Mouse (Mus musculus) ES-Bruce4 (cell line): ENCODE measurements around the gene Gm13289. TPM values are rescaled to one million over a fixed set of nuclear protein-coding genes. Genes with fewer than 3 reads are reported as not detected.
"Not testable (repeated sequence)": the region's sequence is repeated elsewhere in the genome, so short reads cannot be mapped to it uniquely, and the experiment has no call there.

Source experiments
- H3K27ac ChIP-seq: 2 replicates; pipeline ENCODE4 v1.5.1; 2012; ENCODE audit warnings: low read length, inconsistent platforms; ENCODE audit not compliant: insufficient read depth
- H3K27me3 ChIP-seq: 2 replicates; pipeline ENCODE4 v1.6.1; 2012; ENCODE audit warnings: mild to moderate bottlenecking, low read length, inconsistent platforms; ENCODE audit not compliant: control insufficient read depth, poor library complexity, insufficient read depth, severe bottlenecking
- H3K36me3 ChIP-seq: 2 replicates; pipeline ENCODE4 v1.6.1; 2012; ENCODE audit warnings: inconsistent platforms, mild to moderate bottlenecking, low read length, moderate library complexity; ENCODE audit not compliant: control insufficient read depth, poor library complexity, insufficient read depth, severe bottlenecking
- H3K4me1 ChIP-seq: one replicate; pipeline ENCODE4 v1.8.1; 2011; ENCODE audit warnings: low read length; ENCODE audit not compliant: control insufficient read depth, insufficient read depth
- H3K4me3 ChIP-seq: 2 replicates; pipeline ENCODE4 v1.5.1; 2011; ENCODE audit warnings: low read depth, mild to moderate bottlenecking, low read length
- H3K9ac ChIP-seq: 2 replicates; pipeline ENCODE4 v1.6.1; 2012; ENCODE audit warnings: low read depth, mild to moderate bottlenecking, inconsistent platforms; ENCODE audit not compliant: poor library complexity, severe bottlenecking
- H3K9me3 ChIP-seq: replicated peaks from 2 replicates; pipeline ENCODE4 v1.6.1; 2012; ENCODE audit warnings: mild to moderate bottlenecking, low read length, inconsistent platforms; ENCODE audit not compliant: control insufficient read depth, poor library complexity, insufficient read depth, severe bottlenecking
- CTCF ChIP-seq: IDR thresholded peaks from one replicate; pipeline ENCODE4 v1.8.1; 2011; ENCODE audit warnings: low read depth, low read length
- polyA plus RNA-seq: library from polyadenylated mRNA; stranded (reverse); fragments of >200 nt; gene quantifications from 2 replicates; pipeline ENCODE4 v1.2.4, GENCODE M21; 2011; ENCODE audit warnings: low read depth; ENCODE audit not compliant: missing spikeins, insufficient read depth, insufficient read length

The Gm13289 gene
- polyA plus RNA-seq, 1 experiment: not detected

DNA sequence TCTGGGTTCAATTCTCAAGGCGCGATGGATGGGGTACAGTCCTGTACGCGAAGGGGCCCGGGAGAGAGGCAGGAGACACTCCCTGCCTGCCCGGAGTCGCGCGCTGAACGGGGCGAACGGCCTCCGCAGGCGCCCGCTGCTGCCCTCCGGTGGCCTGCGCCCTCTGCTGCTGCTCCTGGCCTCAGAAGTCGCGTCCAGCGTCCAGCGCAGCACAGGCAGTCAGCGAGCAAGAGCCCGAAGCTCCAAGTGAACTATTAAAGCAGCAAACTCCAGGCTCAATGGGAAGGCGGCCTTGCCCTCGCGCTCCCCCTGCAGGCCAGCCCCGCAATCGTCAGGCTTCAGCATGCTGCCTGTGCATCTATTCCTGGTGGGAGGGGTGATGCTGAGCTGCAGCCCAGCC is 16.3 kb upstream of the Gm13289 start:
- peak overlapping the region; percentile 28 for H3K4me3 ChIP-seq
- H3K27ac ChIP-seq: not testable (repeated sequence)

DNA sequence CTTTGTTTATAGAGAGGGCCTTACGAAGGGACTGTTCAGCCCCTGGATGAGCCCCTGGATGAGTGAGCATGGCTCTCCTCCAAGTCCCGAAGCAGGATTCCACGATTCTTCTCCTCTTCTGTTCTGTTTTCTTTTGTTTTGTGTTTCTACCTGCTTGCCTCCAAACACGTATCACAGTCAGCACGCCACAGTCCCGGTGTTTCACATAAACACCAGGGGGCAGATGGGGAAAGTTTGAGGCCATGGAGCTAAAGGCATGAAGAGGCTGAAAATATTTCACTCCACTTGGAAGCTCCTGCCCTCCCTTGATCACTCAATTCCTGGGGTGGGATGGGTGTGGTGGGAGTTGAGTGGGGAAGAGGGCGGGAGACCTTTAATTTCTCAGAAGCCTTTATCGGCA is 14.9 kb upstream of the Gm13289 start:
- not testable (repeated sequence) for H3K4me3 ChIP-seq, H3K9me3 ChIP-seq, H3K9ac ChIP-seq, H3K36me3 ChIP-seq, H3K4me1 ChIP-seq, H3K27ac ChIP-seq, H3K27me3 ChIP-seq

More for the DNA sequence above, 16.3 kb upstream of the Gm13289 start:
- TF ChIP-seq CTCF: peak; percentile 12
- H3K4me1 ChIP-seq, H3K27me3 ChIP-seq, H3K9me3 ChIP-seq, H3K9ac ChIP-seq, H3K36me3 ChIP-seq: not testable (repeated sequence)

DNA sequence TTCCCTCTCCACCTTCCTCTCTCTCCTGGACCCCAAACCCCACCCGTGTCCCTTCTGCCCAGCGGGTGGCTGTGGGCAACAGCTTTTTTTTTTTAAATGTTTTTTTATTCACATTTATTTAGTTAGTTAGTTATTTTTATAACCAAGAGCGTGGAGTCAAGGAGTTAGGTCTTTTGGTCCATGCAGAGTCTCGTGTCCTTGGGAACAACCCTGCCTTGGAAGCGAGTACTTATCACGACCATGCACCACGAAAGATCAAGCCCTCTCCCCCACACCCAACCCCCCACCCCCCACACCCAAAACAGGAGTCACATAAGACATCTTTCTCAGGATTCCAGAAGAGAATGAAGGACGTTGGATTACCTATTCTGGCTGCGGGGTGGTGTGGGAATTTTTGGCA is 14.4 kb upstream of the Gm13289 start:
- H3K27ac ChIP-seq, H3K4me1 ChIP-seq, H3K4me3 ChIP-seq, H3K36me3 ChIP-seq, H3K9ac ChIP-seq, H3K9me3 ChIP-seq, H3K27me3 ChIP-seq: not testable (repeated sequence)

DNA sequence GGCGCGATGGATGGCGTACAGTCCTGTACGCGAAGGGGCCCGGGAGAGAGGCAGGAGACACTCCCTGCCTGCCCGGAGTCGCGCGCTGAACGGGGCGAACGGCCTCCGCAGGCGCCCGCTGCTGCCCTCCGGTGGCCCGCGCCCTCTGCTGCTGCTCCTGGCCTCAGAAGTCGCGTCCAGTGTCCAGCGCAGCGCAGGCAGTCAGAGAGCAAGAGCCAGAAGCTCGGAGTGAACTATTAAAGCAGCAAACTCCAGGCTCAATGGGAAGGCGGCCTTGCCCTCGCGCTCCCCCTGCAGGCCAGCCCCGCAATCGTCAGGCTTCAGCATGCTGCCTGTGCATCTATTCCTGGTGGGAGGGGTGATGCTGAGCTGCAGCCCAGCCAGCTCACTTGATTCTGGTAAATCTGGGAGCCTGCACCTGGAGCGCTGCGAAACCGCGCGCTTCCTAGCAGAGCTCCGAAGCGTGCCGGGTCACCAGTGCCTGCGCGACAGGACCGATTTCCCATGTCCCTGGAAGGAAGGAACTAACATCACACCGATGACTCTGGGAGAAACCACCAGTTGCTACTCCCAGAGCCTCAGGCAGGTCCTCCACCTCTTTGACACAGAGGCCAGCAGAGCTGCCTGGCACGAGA is 13.2 kb upstream of the Gm13289 start:
- peak; percentile 2 for TF ChIP-seq CTCF
- H3K9ac ChIP-seq: peak overlapping the region; percentile 68; the same call in 1 of the 2 replicates

DNA sequence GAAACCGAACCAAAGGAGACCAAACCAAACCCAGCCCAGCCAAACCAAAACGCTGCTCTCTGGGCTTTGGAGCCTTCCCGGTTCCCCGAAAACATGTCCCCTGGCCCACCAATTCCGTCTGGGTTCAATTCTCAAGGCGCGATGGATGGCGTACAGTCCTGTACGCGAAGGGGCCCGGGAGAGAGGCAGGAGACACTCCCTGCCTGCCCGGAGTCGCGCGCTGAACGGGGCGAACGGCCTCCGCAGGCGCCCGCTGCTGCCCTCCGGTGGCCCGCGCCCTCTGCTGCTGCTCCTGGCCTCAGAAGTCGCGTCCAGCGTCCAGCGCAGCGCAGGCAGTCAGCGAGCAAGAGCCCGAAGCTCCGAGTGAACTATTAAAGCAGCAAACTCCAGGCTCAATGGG is 3.2 kb upstream of the Gm13289 start, which contains the start of gene Gm13290:
TSS of gene Gm13290 (plus strand) at position 301 of the 400 bp plus-strand sequence.
- not testable (repeated sequence) for H3K9me3 ChIP-seq, H3K9ac ChIP-seq, H3K36me3 ChIP-seq, H3K4me3 ChIP-seq, H3K27me3 ChIP-seq, H3K4me1 ChIP-seq, H3K27ac ChIP-seq

More for the DNA sequence above, 13.2 kb upstream of the Gm13289 start:
- not testable (repeated sequence) for H3K27me3 ChIP-seq, H3K27ac ChIP-seq, H3K9me3 ChIP-seq, H3K4me1 ChIP-seq, H3K36me3 ChIP-seq
- H3K4me3 ChIP-seq: peak overlapping the region; percentile 39

DNA sequence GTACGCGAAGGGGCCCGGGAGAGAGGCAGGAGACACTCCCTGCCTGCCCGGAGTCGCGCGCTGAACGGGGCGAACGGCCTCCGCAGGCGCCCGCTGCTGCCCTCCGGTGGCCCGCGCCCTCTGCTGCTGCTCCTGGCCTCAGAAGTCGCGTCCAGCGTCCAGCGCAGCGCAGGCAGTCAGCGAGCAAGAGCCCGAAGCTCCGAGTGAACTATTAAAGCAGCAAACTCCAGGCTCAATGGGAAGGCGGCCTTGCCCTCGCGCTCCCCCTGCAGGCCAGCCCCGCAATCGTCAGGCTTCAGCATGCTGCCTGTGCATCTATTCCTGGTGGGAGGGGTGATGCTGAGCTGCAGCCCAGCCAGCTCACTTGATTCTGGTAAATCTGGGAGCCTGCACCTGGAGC is 2.8 kb downstream of the Gm13289 start, which contains the start of gene Gm13272:
TSS of gene Gm13272 (plus strand) at position 301 of the 400 bp plus-strand sequence.
- H3K36me3 ChIP-seq, H3K27ac ChIP-seq: not testable (repeated sequence)

DNA sequence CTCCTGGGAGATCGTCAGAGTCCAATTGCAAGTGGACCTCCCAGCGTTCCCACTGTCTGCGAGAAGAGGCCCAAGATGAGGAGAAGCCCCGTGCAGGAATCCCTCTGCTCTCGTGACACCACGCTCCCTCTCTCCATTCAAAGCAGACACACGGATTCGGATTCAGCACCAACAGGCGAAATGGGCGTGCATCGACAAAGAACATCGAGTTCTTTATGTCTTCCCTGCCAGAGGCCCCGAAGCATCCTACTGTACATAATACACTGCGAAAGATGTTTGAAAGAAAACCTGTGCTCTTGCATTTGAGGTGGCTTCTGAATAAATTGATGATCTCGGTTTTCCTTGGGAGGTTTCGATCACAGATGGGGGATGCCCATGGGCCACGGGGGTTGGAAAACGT is 3.6 kb downstream of the Gm13289 start:
- H3K4me3 ChIP-seq, H3K36me3 ChIP-seq, H3K27me3 ChIP-seq, H3K9ac ChIP-seq, H3K4me1 ChIP-seq, H3K27ac ChIP-seq, H3K9me3 ChIP-seq: not testable (repeated sequence)

More for the DNA sequence above, 2.8 kb downstream of the Gm13289 start, which contains the start of gene Gm13272:
- not testable (repeated sequence) for H3K9me3 ChIP-seq, H3K4me3 ChIP-seq, H3K9ac ChIP-seq, H3K4me1 ChIP-seq, H3K27me3 ChIP-seq

DNA sequence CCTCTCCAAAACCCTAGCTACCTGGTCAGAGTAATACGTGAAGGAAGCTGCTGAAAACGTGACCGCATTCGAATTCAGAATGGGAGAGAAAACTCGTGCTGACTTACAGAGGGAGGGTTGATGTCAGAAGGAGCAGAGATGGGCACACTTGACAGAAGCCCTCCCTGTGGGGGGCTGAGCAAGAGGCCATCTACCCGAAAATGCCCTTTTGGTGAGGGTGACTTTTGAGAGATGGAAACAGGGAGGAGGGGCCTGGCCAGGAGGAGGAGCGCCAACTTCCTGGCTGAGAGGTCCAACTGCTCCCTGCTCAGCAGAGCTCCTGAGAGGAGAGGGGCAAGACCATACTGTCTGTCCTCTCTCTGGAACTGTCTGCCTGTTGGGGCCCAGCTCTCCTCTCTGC is 5.1 kb downstream of the Gm13289 start, which contains the start of gene Ifnz:
TSS of gene Ifnz (plus strand) at position 301 of the 400 bp plus-strand sequence.
- H3K9ac ChIP-seq, H3K27me3 ChIP-seq, H3K4me1 ChIP-seq, H3K27ac ChIP-seq, H3K36me3 ChIP-seq, H3K9me3 ChIP-seq: not testable (repeated sequence)
- H3K4me3 ChIP-seq: peak within 1 kb of the TSS; percentile 51

DNA sequence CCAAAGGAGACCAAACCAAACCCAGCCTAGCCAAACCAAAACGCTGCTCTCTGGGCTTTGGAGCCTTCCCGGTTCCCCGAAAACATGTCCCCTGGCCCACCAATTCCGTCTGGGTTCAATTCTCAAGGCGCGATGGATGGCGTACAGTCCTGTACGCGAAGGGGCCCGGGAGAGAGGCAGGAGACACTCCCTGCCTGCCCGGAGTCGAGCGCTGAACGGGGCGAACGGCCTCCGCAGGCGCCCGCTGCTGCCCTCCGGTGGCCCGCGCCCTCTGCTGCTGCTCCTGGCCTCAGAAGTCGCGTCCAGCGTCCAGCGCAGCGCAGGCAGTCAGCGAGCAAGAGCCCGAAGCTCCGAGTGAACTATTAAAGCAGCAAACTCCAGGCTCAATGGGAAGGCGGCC is 5.6 kb downstream of the Gm13289 start:
- H3K36me3 ChIP-seq, H3K27me3 ChIP-seq, H3K9me3 ChIP-seq, H3K27ac ChIP-seq, H3K9ac ChIP-seq, H3K4me1 ChIP-seq: not testable (repeated sequence)
- H3K4me3 ChIP-seq: peak overlapping the region; percentile 51

DNA sequence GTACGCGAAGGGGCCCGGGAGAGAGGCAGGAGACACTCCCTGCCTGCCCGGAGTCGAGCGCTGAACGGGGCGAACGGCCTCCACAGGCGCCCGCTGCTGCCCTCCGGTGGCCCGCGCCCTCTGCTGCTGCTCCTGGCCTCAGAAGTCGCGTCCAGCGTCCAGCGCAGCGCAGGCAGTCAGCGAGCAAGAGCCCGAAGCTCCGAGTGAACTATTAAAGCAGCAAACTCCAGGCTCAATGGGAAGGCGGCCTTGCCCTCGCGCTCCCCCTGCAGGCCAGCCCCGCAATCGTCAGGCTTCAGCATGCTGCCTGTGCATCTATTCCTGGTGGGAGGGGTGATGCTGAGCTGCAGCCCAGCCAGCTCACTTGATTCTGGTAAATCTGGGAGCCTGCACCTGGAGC is 8.7 kb downstream of the Gm13289 start, which contains the start of gene Gm13276:
TSS of gene Gm13276 (plus strand) at position 301 of the 400 bp plus-strand sequence.
- not testable (repeated sequence) for H3K9ac ChIP-seq, H3K4me1 ChIP-seq, H3K9me3 ChIP-seq, H3K27me3 ChIP-seq, H3K27ac ChIP-seq, H3K36me3 ChIP-seq, H3K4me3 ChIP-seq
